Mouse (Mus musculus): ENCODE measurements around the gene Mtmr3. TPM values are rescaled to one million over a fixed set of nuclear protein-coding genes. Genes with fewer than 3 reads are reported as not detected.
A peak's percentile ranks its signal among the peaks of the same experiment; 100 is the strongest.
"Not testable (repeated sequence)": the region's sequence is repeated elsewhere in the genome, so short reads cannot be mapped to it uniquely, and the experiment has no call there.

Gene Mtmr3
- total and polyA plus RNA-seq, 3 experiments: 26.4 to 81.4 (median 68.9) TPM

DNA sequence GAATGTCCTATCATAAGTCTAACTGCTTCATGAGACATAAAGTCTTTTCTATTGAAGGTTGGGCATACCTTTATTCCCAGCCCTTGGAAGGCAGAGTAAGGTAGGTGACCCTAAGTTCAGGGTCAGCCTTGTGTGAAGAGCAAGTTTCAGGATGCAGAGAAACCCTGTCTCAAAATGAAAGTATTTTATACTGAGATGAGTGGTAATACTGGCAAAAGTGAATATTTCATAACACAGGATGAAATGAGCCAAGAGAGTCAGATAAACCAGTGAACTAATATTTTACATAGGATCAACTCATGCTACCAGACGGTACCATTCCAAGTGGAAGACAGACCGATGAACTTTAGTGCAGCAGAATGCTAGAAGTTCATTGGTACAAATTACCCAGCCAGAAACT lies 3.7 kb upstream of the Mtmr3 start:
- DNase-seq (ENCODE audit: low spot score) (no peak), ATAC-seq (ENCODE audit: extremely low read depth, insufficient number of reproducible peaks, low FRiP score, poor library complexity, severe bottlenecking) (no peak)
- Histone ChIP-seq H3K4me3 (ENCODE audit: low read depth, low read length) (no peak overlapping the region), H3K9me3 (replicated peaks) (no peaks in the 10 kb centered on the region), H3K27me3 (ENCODE audit: insufficient read depth, low read length) (peaks cover 7% of the 10 kb centered on the region; the same call in 1 of the 2 replicates), H3K36me3 (replicated peaks) (no peaks in the 10 kb centered on the region), H3K4me1 (ENCODE audit: insufficient read depth, low read depth, low read length) (peaks cover 35% of the 10 kb centered on the region)
- no peak for TF ChIP-seq GATA2 (IDR thresholded peaks at IDR 0.05; ENCODE audit: borderline replicate concordance, low read depth, low read length)
- TF ChIP-seq CTCF (IDR thresholded peaks at IDR 0.05; ENCODE audit: low read depth, low read length): no peak
- no peak for TF ChIP-seq POLR2AphosphoS5 (IDR thresholded peaks at IDR 0.05; ENCODE audit: insufficient replicate concordance, low read depth, low read length)
- no peak for TF ChIP-seq TAL1 (conservative IDR thresholded peaks at IDR 0.05; ENCODE audit: low read depth, low read length)
- TF ChIP-seq GATA1 (IDR thresholded peaks at IDR 0.05; ENCODE audit: borderline replicate concordance, low read length): no peak

DNA sequence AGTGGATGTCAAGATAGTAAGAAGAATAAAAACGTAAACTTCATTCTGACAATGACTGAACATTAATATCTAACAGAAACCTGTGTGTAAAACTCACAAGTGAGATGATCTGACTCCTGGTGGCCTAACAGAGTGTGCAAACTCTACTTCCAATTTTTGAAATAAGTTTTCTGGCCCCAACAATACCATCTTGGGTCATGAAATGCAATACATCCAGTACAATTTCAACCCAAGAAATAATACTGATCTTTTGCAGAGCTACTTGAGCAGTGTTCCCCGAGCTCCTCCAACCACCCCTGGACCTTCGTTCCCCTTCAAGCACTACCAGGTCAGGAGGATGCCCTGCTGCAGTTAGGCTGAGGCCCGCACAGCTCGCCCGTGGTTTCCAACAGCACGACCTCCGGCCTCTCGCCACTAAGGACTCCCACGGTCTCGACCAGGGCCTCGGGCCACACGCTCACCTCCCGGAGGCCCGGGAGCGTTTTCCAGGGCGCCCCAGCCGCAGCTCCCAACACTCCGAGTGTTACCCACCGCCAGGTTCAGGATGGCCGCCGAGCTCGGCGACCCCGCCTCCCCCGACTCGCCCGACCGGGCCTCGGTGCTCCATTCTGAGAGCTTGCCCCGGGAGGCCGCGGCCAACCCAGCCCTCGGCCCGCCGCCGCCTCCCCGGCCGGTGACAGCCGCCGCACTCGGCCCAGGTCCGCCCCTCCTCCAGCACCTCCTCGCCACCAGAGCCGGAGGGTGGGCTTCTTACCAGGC lies 635 bp downstream of the Mtmr3 start:
- ATAC-seq (ENCODE audit: extremely low read depth, insufficient number of reproducible peaks, low FRiP score, poor library complexity, severe bottlenecking): no peak
- TF ChIP-seq POLR2AphosphoS5 (IDR thresholded peaks at IDR 0.05; ENCODE audit: insufficient replicate concordance, low read depth, low read length): no peak
- no peak for TF ChIP-seq TAL1 (conservative IDR thresholded peaks at IDR 0.05; ENCODE audit: low read depth, low read length)
- TF ChIP-seq GATA2 (IDR thresholded peaks at IDR 0.05; ENCODE audit: borderline replicate concordance, low read depth, low read length): no peak
- no peak for TF ChIP-seq GATA1 (IDR thresholded peaks at IDR 0.05; ENCODE audit: borderline replicate concordance, low read length)
- no peak for TF ChIP-seq CTCF (IDR thresholded peaks at IDR 0.05; ENCODE audit: low read depth, low read length)
- Histone ChIP-seq H3K4me3 (ENCODE audit: low read depth, low read length) (peak overlapping the region; percentile 87), H3K9me3 (replicated peaks) (no peaks in the 10 kb centered on the region), H3K27me3 (ENCODE audit: insufficient read depth, low read length) (no peaks in the 10 kb centered on the region), H3K36me3 (replicated peaks) (peaks cover 9% of the 10 kb centered on the region), H3K4me1 (ENCODE audit: insufficient read depth, low read depth, low read length) (peaks cover 34% of the 10 kb centered on the region)
- peak; percentile 34 for DNase-seq (ENCODE audit: low spot score)

- DNase-seq (ENCODE audit: low spot score) (no peak), ATAC-seq (ENCODE audit: extremely low read depth, insufficient number of reproducible peaks, low FRiP score, poor library complexity, severe bottlenecking) (no peak)
- H3K36me3 ChIP-seq (replicated peaks): peaks cover 11% of the 10 kb centered on the region
- H3K9me3 ChIP-seq (replicated peaks): no peaks in the 10 kb centered on the region
- H3K4me1 ChIP-seq (ENCODE audit: insufficient read depth, low read depth, low read length): peaks cover 34% of the 10 kb centered on the region
- H3K4me3 ChIP-seq (ENCODE audit: low read depth, low read length): peak overlapping the region; percentile 87
- H3K27me3 ChIP-seq (ENCODE audit: insufficient read depth, low read length): no peaks in the 10 kb centered on the region
- no peak for TF ChIP-seq TAL1 (conservative IDR thresholded peaks at IDR 0.05; ENCODE audit: low read depth, low read length)
- no peak for TF ChIP-seq CTCF (IDR thresholded peaks at IDR 0.05; ENCODE audit: low read depth, low read length)
- no peak for TF ChIP-seq GATA2 (IDR thresholded peaks at IDR 0.05; ENCODE audit: borderline replicate concordance, low read depth, low read length)
- TF ChIP-seq GATA1 (IDR thresholded peaks at IDR 0.05; ENCODE audit: borderline replicate concordance, low read length): no peak
- TF ChIP-seq POLR2AphosphoS5 (IDR thresholded peaks at IDR 0.05; ENCODE audit: insufficient replicate concordance, low read depth, low read length): no peak
These were observed 1.2 kb downstream of the Mtmr3 start for GRCm38 (mm10) chr11:4593491-4593848.

GRCm38 (mm10) chr11:4591811-4592210 lies 2.9 kb downstream of the Mtmr3 start:
- Histone ChIP-seq H3K4me3 (ENCODE audit: low read depth, low read length) (peak overlapping the region; percentile 35; the same call in 1 of the 2 replicates), H3K4me1 (ENCODE audit: insufficient read depth, low read depth, low read length) (peaks cover 41% of the 10 kb centered on the region), H3K36me3 (replicated peaks) (peaks cover 18% of the 10 kb centered on the region), H3K9me3 (replicated peaks) (no peaks in the 10 kb centered on the region), H3K27me3 (ENCODE audit: insufficient read depth, low read length) (no peaks in the 10 kb centered on the region)
- ATAC-seq (ENCODE audit: extremely low read depth, insufficient number of reproducible peaks, low FRiP score, poor library complexity, severe bottlenecking): no peak
- DNase-seq (ENCODE audit: low spot score): no peak
- TF ChIP-seq GATA1 (IDR thresholded peaks at IDR 0.05; ENCODE audit: borderline replicate concordance, low read length) (no peak), GATA2 (IDR thresholded peaks at IDR 0.05; ENCODE audit: borderline replicate concordance, low read depth, low read length) (no peak)

GRCm38 (mm10) chr11:4578682-4579081 lies 16.0 kb downstream of the Mtmr3 start:
- Histone ChIP-seq H3K4me3 (ENCODE audit: low read depth, low read length) (no peak overlapping the region), H3K27me3 (ENCODE audit: insufficient read depth, low read length) (no peaks in the 10 kb centered on the region), H3K4me1 (ENCODE audit: insufficient read depth, low read depth, low read length) (peaks cover 39% of the 10 kb centered on the region), H3K36me3 (replicated peaks) (peaks cover 15% of the 10 kb centered on the region), H3K9me3 (replicated peaks) (no peaks in the 10 kb centered on the region)
- no peak for DNase-seq (ENCODE audit: low spot score)
- no peak for TF ChIP-seq CTCF (IDR thresholded peaks at IDR 0.05; ENCODE audit: low read depth, low read length)
- TF ChIP-seq POLR2AphosphoS5 (IDR thresholded peaks at IDR 0.05; ENCODE audit: insufficient replicate concordance, low read depth, low read length): no peak
- no peak for TF ChIP-seq GATA2 (IDR thresholded peaks at IDR 0.05; ENCODE audit: borderline replicate concordance, low read depth, low read length)
- no peak for TF ChIP-seq TAL1 (conservative IDR thresholded peaks at IDR 0.05; ENCODE audit: low read depth, low read length)
- no peak for TF ChIP-seq GATA1 (IDR thresholded peaks at IDR 0.05; ENCODE audit: borderline replicate concordance, low read length)
- no peak for ATAC-seq (ENCODE audit: extremely low read depth, insufficient number of reproducible peaks, low FRiP score, poor library complexity, severe bottlenecking)

DNA sequence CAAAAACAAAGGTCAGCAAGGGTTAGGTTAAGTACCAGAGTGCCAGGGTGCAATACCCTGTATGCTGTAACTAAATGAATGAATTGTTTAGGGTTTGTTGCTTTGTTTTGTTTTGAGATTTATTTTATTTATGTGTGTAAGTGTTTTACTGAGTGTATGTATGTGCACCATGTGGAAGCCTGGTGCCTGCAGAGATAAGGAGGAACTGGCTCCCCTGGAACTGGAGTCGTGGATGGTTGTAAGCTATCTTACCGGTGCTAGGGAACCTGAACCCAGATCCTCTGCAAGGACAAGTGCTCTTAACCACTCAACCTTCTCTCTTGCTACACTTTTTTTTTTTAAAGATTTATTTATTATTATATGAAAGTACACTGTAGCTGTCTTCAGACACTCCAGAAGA lies 17.6 kb downstream of the Mtmr3 start:
- no peak for ATAC-seq (ENCODE audit: extremely low read depth, insufficient number of reproducible peaks, low FRiP score, poor library complexity, severe bottlenecking)
- DNase-seq (ENCODE audit: low spot score): no peak
- H3K9me3 ChIP-seq (replicated peaks): no peaks in the 10 kb centered on the region
- TF ChIP-seq CTCF (IDR thresholded peaks at IDR 0.05; ENCODE audit: low read depth, low read length): no peak
- no peak for TF ChIP-seq TAL1 (conservative IDR thresholded peaks at IDR 0.05; ENCODE audit: low read depth, low read length)
- no peak for TF ChIP-seq GATA1 (IDR thresholded peaks at IDR 0.05; ENCODE audit: borderline replicate concordance, low read length)
- no peak for TF ChIP-seq POLR2AphosphoS5 (IDR thresholded peaks at IDR 0.05; ENCODE audit: insufficient replicate concordance, low read depth, low read length)
- TF ChIP-seq GATA2 (IDR thresholded peaks at IDR 0.05; ENCODE audit: borderline replicate concordance, low read depth, low read length): no peak
- H3K4me3 ChIP-seq (ENCODE audit: low read depth, low read length): no peak overlapping the region
- peaks cover 15% of the 10 kb centered on the region for H3K36me3 ChIP-seq (replicated peaks)
- H3K4me1 ChIP-seq (ENCODE audit: insufficient read depth, low read depth, low read length): peaks cover 38% of the 10 kb centered on the region
- no peaks in the 10 kb centered on the region for H3K27me3 ChIP-seq (ENCODE audit: insufficient read depth, low read length)

GRCm38 (mm10) chr11:4576090-4576732 lies 18.5 kb downstream of the Mtmr3 start:
- not testable (repeated sequence) for H3K27me3 ChIP-seq (ENCODE audit: insufficient read depth, low read length); H3K4me3 ChIP-seq (ENCODE audit: low read depth, low read length); ATAC-seq (ENCODE audit: extremely low read depth, insufficient number of reproducible peaks, low FRiP score, poor library complexity, severe bottlenecking); DNase-seq (ENCODE audit: low spot score); H3K9me3 ChIP-seq (replicated peaks)
- Histone ChIP-seq H3K36me3 (replicated peaks) (peaks cover 16% of the 10 kb centered on the region), H3K4me1 (ENCODE audit: insufficient read depth, low read depth, low read length) (peaks cover 44% of the 10 kb centered on the region)

Data from G1E (cell line).